Mouse (Mus musculus) MEL (cell line): ENCODE results near the gene Tomm20. TPM values are rescaled to one million over a fixed set of nuclear protein-coding genes. Genes with fewer than 3 reads are reported as not detected.
"Not testable (repeated sequence)": the region's sequence is repeated elsewhere in the genome, so short reads cannot be mapped to it uniquely, and the experiment has no call there.

Experiments used
- DNase-seq: peaks from one replicate; pipeline ENCODE4 v3.0.0; 2011; ENCODE audit warnings: low read depth, low spot score
- H3K27ac ChIP-seq: 2 replicates; pipeline ENCODE4 v1.5.1; 2012; ENCODE audit warnings: low read depth, mild to moderate bottlenecking, control low read depth, low read length, moderate library complexity; ENCODE audit not compliant: control insufficient read depth
- H3K27me3 ChIP-seq, 2 experiments: fragments of 150-350 bp in 1 of 2; sonication (generic) in 1 of 2; 2 replicates each; pipeline ENCODE4 v1.6.1; 2012; ENCODE audit warnings: low read length in 2 of 2, mild to moderate bottlenecking in 2 of 2, improper control_type of control experiment in 1 of 2, moderate library complexity in 1 of 2; ENCODE audit not compliant: insufficient read depth in 2 of 2, control insufficient read depth in 1 of 2
- H3K36me3 ChIP-seq, 2 experiments: 2 replicates each; pipeline ENCODE4 v1.6.1; 2012 to 2014; ENCODE audit warnings: low read length in 2 of 2, improper control_type of control experiment in 1 of 2, inconsistent platforms in 1 of 2, mild to moderate bottlenecking in 1 of 2; ENCODE audit not compliant: insufficient read depth in 2 of 2, control insufficient read depth in 1 of 2
- H3K4me1 ChIP-seq, 2 experiments: fragments of 150-350 bp in 1 of 2; sonication (generic) in 1 of 2; 2 replicates each; pipeline ENCODE4 v1.6.1; 2012; ENCODE audit warnings: low read length in 2 of 2, improper control_type of control experiment in 1 of 2, mild to moderate bottlenecking in 1 of 2; ENCODE audit not compliant: insufficient read depth in 2 of 2, control insufficient read depth in 1 of 2
- H3K4me3 ChIP-seq, 2 experiments: fragments of 150-350 bp in 1 of 2; sonication (generic) in 1 of 2; 2 replicates each; pipeline ENCODE4 v1.5.1; 2012; ENCODE audit warnings: low read depth in 2 of 2, low read length in 2 of 2, mild to moderate bottlenecking in 2 of 2, moderate library complexity in 2 of 2, control low read depth in 1 of 2, improper control_type of control experiment in 1 of 2; ENCODE audit not compliant: control insufficient read depth in 1 of 2, insufficient read depth in 1 of 2
- H3K79me2 ChIP-seq: 2 replicates; pipeline ENCODE4 v1.6.1; 2012; ENCODE audit warnings: mild to moderate bottlenecking, low read length, moderate library complexity; ENCODE audit not compliant: control insufficient read depth, poor library complexity, insufficient read depth
- H3K9ac ChIP-seq: 2 replicates; pipeline ENCODE4 v1.6.1; 2012; ENCODE audit warnings: low read depth, mild to moderate bottlenecking, control low read depth, low read length, moderate library complexity; ENCODE audit not compliant: control insufficient read depth, poor library complexity, severe bottlenecking
- H3K9me3 ChIP-seq: fragments of 150-350 bp; sonication (generic); replicated peaks from 2 replicates; pipeline ENCODE4 v1.6.1; 2012; ENCODE audit warnings: mild to moderate bottlenecking, low read length, improper control_type of control experiment, moderate library complexity; ENCODE audit not compliant: insufficient read depth
- BHLHE40 ChIP-seq: IDR thresholded peaks from 2 replicates; pipeline ENCODE4 v1.6.1; 2012; ENCODE audit warnings: low read depth, mild to moderate bottlenecking, inconsistent platforms, low read length, improper control_type of control experiment, borderline replicate concordance
- CHD1 ChIP-seq: IDR thresholded peaks from 2 replicates; pipeline ENCODE4 v1.6.1; 2012; ENCODE audit warnings: low read depth, mild to moderate bottlenecking, inconsistent platforms, low read length, improper control_type of control experiment
- ELF1 ChIP-seq: IDR thresholded peaks from 2 replicates; pipeline ENCODE4 v1.6.1; 2014; ENCODE audit warnings: low read depth, mild to moderate bottlenecking, inconsistent platforms, low read length, improper control_type of control experiment, moderate library complexity
- ETS1 ChIP-seq: IDR thresholded peaks from 2 replicates; pipeline ENCODE4 v1.6.1; 2012; ENCODE audit warnings: low read depth, mild to moderate bottlenecking, inconsistent platforms, low read length, improper control_type of control experiment, moderate library complexity
- HCFC1 ChIP-seq: IDR thresholded peaks from 2 replicates; pipeline ENCODE4 v1.6.1; 2012; ENCODE audit warnings: low read depth, mild to moderate bottlenecking, inconsistent platforms, low read length, improper control_type of control experiment, moderate library complexity
- JUND ChIP-seq: IDR thresholded peaks from 2 replicates; pipeline ENCODE4 v1.6.1; 2011; ENCODE audit warnings: low read depth, mild to moderate bottlenecking, improper control_type of control experiment, low read length
- MAX ChIP-seq: IDR thresholded peaks from 2 replicates; pipeline ENCODE4 v1.6.1; 2011; ENCODE audit warnings: low read length, improper control_type of control experiment
- MAZ ChIP-seq: IDR thresholded peaks from 2 replicates; pipeline ENCODE4 v1.6.1; 2012; ENCODE audit warnings: low read depth, mild to moderate bottlenecking, inconsistent platforms, low read length, improper control_type of control experiment
- MXI1 ChIP-seq: IDR thresholded peaks from 2 replicates; pipeline ENCODE4 v1.6.1; 2011; ENCODE audit warnings: mild to moderate bottlenecking, low read depth, low read length, improper control_type of control experiment
- MYB ChIP-seq: IDR thresholded peaks from 2 replicates; pipeline ENCODE4 v1.6.1; 2011; ENCODE audit warnings: mild to moderate bottlenecking, low read depth, low read length, improper control_type of control experiment
- MYC ChIP-seq: IDR thresholded peaks from 2 replicates; pipeline ENCODE4 v1.6.1; 2011; ENCODE audit warnings: low read depth, mild to moderate bottlenecking, low read length, improper control_type of control experiment, moderate library complexity
- NRF1 ChIP-seq: IDR thresholded peaks from 2 replicates; pipeline ENCODE4 v1.6.1; 2014; ENCODE audit warnings: low read depth, mild to moderate bottlenecking, inconsistent platforms, low read length, improper control_type of control experiment, moderate library complexity; ENCODE audit not compliant: poor library complexity, insufficient read depth, severe bottlenecking
- RCOR1 ChIP-seq: IDR thresholded peaks from 2 replicates; pipeline ENCODE4 v1.6.1; 2012; ENCODE audit warnings: low read depth, mild to moderate bottlenecking, inconsistent platforms, low read length, improper control_type of control experiment
- SIN3A ChIP-seq: IDR thresholded peaks from 2 replicates; pipeline ENCODE4 v1.6.1; 2012; ENCODE audit warnings: low read length, improper control_type of control experiment, inconsistent platforms
- SMC3 ChIP-seq: IDR thresholded peaks from 2 replicates; pipeline ENCODE4 v1.6.1; 2011; ENCODE audit warnings: low read depth, low read length, improper control_type of control experiment
- TAL1 ChIP-seq: IDR thresholded peaks from 2 replicates; pipeline ENCODE4 v1.6.1; 2012; ENCODE audit warnings: mild to moderate bottlenecking, inconsistent platforms, low read length, moderate library complexity, mixed read lengths
- UBTF ChIP-seq: IDR thresholded peaks from 2 replicates; pipeline ENCODE4 v1.6.1; 2012; ENCODE audit warnings: low read depth, mild to moderate bottlenecking, inconsistent platforms, low read length, improper control_type of control experiment, moderate library complexity, borderline replicate concordance; ENCODE audit not compliant: insufficient read depth
- USF1 ChIP-seq: IDR thresholded peaks from 2 replicates; pipeline ENCODE4 v1.6.1; 2014; ENCODE audit warnings: low read depth, mild to moderate bottlenecking, inconsistent platforms, low read length, improper control_type of control experiment, moderate library complexity
- USF2 ChIP-seq, 2 experiments: IDR thresholded peaks; 2 replicates each; pipeline ENCODE4 v1.6.1; 2011 to 2012; ENCODE audit warnings: improper control_type of control experiment in 2 of 2, low read length in 2 of 2, borderline replicate concordance in 1 of 2, inconsistent platforms in 1 of 2, low read depth in 1 of 2, mild to moderate bottlenecking in 1 of 2; ENCODE audit not compliant: insufficient read depth in 1 of 2
- polyA plus RNA-seq, 2 experiments: library from polyadenylated mRNA; stranded (reverse) in 1 of 2; unstranded in 1 of 2; fragments of >175 nt in 1 of 2; fragments of >200 nt in 1 of 2; gene quantifications; 2 replicates each; pipeline versions ENCODE4 v1.2.1 to v1.2.4; 2012; ENCODE audit warnings: low replicate concordance in 2 of 2, low read depth in 1 of 2; ENCODE audit not compliant: insufficient read length in 2 of 2, insufficient read depth in 1 of 2, missing spikeins in 1 of 2
- total RNA-seq: library from RNA; depleted of rRNA; stranded (reverse); fragments of 300-350 nt; gene quantifications from 2 replicates; pipeline ENCODE4 v1.2.3, GENCODE M21; 2012

Tomm20 gene
- total and polyA plus RNA-seq, 3 experiments, result 676 to 886 TPM; not detected in 1

GRCm38 (mm10) chr8:126914609-126915375 lies 30.9 kb downstream of the Tomm20 start:
- Histone ChIP-seq H3K79me2 (no peaks in the 10 kb centered on the region), H3K36me3 (no peaks in the 10 kb centered on the region; a peak in 1 of 4 replicates), H3K4me3 (no peak overlapping the region), H3K4me1 (no peaks in the 10 kb centered on the region), H3K9ac (no peak overlapping the region), H3K27me3 (no peaks in the 10 kb centered on the region), H3K27ac (no peak overlapping the region), H3K9me3 (no peaks in the 10 kb centered on the region)
- TF ChIP-seq UBTF, result no peak
- TF ChIP-seq RCOR1, result no peak
- TF ChIP-seq SMC3, result no peak
- no peak for TF ChIP-seq MAX
- no peak for TF ChIP-seq TAL1
- TF ChIP-seq MYB, result no peak
- no peak for TF ChIP-seq JUND
- no peak for TF ChIP-seq HCFC1
- TF ChIP-seq ELF1, result no peak
- TF ChIP-seq NRF1, result no peak
- TF ChIP-seq MAZ, result no peak
- no peak for TF ChIP-seq CHD1
- TF ChIP-seq USF1, result no peak
- no peak for TF ChIP-seq MYC
- TF ChIP-seq USF2 (IDR thresholded peaks at IDR 0.05; ENCODE audit: borderline replicate concordance in 1 of 2, insufficient read depth in 1 of 2, low read depth in 1 of 2, low read length in 2 of 2), result no peak
- no peak for TF ChIP-seq MXI1
- no peak for TF ChIP-seq SIN3A
- TF ChIP-seq ETS1, result no peak
- TF ChIP-seq BHLHE40, result no peak
- DNase-seq, result no peak

- H3K9me3 ChIP-seq, H3K27me3 ChIP-seq, H3K4me1 ChIP-seq, DNase-seq, H3K4me3 ChIP-seq, H3K9ac ChIP-seq, H3K27ac ChIP-seq, H3K36me3 ChIP-seq, H3K79me2 ChIP-seq: not testable (repeated sequence)
These were observed 31.5 kb downstream of the Tomm20 start for GRCm38 (mm10) chr8:126914107-126914490.
